Mouse (Mus musculus) left cerebral cortex, postnatal 25 days (tissue): Measurements from ENCODE around the gene Xrcc5. TPM values are rescaled to one million over a fixed set of nuclear protein-coding genes. Genes with fewer than 3 reads are reported as not detected.

Experiments
- DNase-seq, 2 experiments: peaks; one replicate each; pipeline ENCODE4 v3.0.0; 2022; ENCODE audit warnings: low spot score in 2 of 2, mixed read lengths in 1 of 2
- intact Hi-C: fragments of 180-260 bp; cut with DNase I; formaldehyde crosslinking; loops from one replicate; pipeline ENCODE4 v1.15.1; 2025
- total RNA-seq, 2 experiments: library from RNA; stranded (reverse); gene quantifications; 2 replicates each; pipeline ENCODE4 v1.2.3; 2021

The Xrcc5 gene
- total RNA-seq, 2 experiments from 2014 or later, result 12.7 to 15.2 TPM

- DNase-seq, result no peak
- intact Hi-C loops, result no loop called here
Observed at GRCm38 (mm10) chr1:72312701-72313398, 5.6 kb downstream of the Xrcc5 start.

DNA sequence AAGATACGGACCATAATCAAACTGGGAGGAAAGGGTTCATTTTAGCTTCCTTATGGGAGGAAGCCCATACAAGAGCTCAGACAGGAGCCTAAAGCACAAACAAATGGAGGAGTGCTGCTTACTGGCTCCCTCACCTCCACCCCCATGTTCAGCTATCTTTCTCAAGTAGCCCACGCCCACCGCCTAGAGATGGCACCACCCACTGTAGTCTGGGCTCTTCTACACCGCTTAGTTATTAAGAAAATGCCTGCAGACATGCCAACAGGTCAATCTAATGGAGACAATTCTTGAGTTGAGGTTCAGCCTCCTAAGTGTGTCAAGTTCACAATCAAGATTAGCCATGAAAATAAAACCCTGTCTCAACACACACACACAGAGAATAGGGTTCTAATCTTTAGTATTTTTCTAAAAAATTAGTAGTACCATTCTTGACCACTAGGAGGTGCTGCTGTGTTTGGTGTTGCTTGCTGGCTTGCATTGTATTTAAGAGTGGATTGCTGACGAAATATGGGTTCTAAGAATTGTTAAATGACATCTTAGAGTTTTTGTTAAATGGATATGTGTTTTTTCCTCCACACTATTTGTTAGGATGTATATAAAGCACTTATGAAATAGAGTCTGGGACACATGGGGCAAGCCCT is 6.3 kb downstream of the Xrcc5 start:
- peak in 1 of 2 experiments; percentile 46 for DNase-seq
- intact Hi-C loops, result no loop called here

GRCm38 (mm10) chr1:72315447-72315846 is 8.2 kb downstream of the Xrcc5 start:
- DNase-seq, result no peak
- intact Hi-C loops, result no loop called here

- intact Hi-C loops, result no loop called here
Observed at GRCm38 (mm10) chr1:72316409-72316808, 9.2 kb downstream of the Xrcc5 start.

DNA sequence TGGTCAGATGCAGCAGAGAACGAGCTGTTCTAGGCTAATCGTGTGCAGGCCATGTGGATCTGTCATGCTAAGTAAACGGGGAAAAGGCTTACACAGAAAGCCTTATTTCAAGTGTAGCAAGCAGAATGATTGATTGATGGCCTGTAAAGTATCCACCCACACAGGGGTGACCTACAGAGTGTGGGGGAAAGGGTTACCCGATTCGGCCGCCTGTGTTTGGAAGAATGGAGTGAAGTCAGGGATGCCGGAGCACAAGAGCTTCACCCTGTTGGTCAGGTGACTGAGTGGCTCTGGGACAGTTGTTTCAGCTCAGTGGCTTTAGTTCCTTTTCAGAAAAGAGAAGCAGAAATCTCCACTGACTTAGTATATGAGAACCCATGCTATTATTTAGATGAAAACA is 9.7 kb downstream of the Xrcc5 start:
- DNase-seq, result no peak
- intact Hi-C loops, result no loop called here

More at GRCm38 (mm10) chr1:72316409-72316808, 9.2 kb downstream of the Xrcc5 start:
- no peak for DNase-seq

DNA sequence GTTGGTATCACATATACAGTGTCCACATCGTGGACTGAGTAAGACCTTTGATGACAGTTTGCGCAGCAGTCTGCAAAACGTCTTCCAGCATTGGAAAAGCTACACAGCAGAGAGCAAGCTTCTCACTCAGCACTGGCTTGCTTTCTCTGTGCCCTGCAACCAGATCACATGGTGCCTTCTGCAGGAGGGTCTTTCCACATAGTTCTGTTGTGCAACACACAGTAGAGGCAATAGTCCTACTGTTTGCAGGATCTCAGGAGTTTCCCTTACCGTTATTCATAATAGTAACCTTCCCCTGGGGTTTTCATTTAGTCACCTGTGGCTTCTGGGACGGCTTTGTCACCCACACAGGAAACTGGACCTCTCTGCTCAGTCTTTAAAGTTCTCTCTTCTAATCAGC is 13.5 kb downstream of the Xrcc5 start:
- DNase-seq, result no peak
- intact Hi-C loops, result no loop called here

GRCm38 (mm10) chr1:72323248-72323647 is 16.0 kb downstream of the Xrcc5 start:
- intact Hi-C loops, result no loop called here
- DNase-seq, result no peak

- intact Hi-C loops, result no loop called here
- no peak for DNase-seq
Observed at GRCm38 (mm10) chr1:72326162-72326821, 19.1 kb downstream of the Xrcc5 start.

GRCm38 (mm10) chr1:72334807-72335206 is 27.6 kb downstream of the Xrcc5 start:
- DNase-seq, result no peak
- intact Hi-C loops, result no loop called here

DNA sequence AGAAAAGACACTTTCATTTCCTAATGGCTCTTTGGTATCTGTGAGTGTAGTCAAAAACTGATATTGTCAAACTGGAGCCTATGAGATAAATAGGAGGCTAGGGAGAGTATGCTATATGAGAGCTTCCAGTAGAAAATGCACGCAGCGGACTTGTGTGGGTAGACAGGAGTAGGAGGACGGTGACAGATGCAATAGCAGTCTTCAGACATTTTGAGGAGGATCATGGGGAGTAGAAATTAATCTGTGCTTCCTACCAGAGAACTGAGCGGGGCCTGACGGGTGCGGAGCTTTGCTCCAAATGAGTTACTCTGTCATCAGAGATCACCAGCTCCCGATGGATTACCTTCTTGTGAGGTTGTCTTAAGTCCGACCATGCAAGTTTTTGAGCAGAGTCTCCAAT is 29.6 kb downstream of the Xrcc5 start:
- peak; percentile 20 to 76 for DNase-seq
- intact Hi-C loops, result no loop called here

- DNase-seq, result no peak
- intact Hi-C loops, result no loop called here
Observed at GRCm38 (mm10) chr1:72338341-72338740, 31.1 kb downstream of the Xrcc5 start.

- no peak for DNase-seq
- intact Hi-C loops, result no loop called here
Observed at GRCm38 (mm10) chr1:72347873-72348272, 40.7 kb downstream of the Xrcc5 start.

- intact Hi-C loops, result no loop called here
- peak in 1 of 2 experiments; percentile 8 for DNase-seq
Observed at GRCm38 (mm10) chr1:72354856-72355255, 47.6 kb downstream of the Xrcc5 start.

DNA sequence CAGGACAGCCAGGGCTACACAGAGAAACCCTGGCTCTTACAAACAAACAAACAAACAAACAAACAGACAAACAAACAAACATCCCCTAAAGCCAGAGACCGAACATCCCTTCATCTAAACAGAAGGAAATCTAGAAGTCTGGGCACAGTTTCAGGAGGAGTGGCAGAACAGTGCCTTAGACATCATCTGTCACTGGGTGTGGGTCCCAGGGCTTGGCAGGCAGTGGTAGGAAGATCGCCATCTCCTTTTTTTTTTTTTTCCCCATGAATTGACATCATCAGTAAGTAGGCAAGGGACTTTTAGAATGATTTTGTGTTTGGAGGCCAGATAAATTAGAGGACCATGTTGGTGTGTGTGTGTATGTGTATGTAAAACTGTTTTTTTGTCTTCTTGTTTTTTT is 51.0 kb downstream of the Xrcc5 start:
- intact Hi-C loops, result no loop called here
- no peak for DNase-seq

DNA sequence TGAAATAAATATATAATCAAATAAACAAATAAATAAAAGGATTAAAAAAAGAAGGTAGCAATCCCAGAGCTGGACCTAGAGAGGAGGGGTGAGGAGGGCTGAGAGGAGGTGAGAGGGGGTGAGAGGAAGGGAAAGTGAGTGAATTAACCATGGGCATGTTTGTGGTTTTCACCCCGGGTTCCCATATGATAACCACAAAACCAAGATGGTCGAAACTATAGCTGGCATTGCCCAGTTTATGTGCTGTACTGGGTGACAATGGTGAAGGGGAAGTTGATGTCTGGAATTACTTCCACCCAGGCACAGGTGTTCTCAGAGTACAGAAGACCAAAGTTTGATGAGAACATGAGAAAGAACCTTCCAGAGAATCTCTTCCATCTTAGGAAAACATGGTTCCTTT is 52.2 kb downstream of the Xrcc5 start:
- intact Hi-C loops, result no loop called here
- no peak for DNase-seq

GRCm38 (mm10) chr1:72360809-72361208 is 53.6 kb downstream of the Xrcc5 start:
- no peak for DNase-seq
- intact Hi-C loops, result no loop called here

- intact Hi-C loops, result no loop called here
- peak in 1 of 2 experiments; percentile 17 for DNase-seq
Observed at GRCm38 (mm10) chr1:72364661-72365060, 57.4 kb downstream of the Xrcc5 start.

DNA sequence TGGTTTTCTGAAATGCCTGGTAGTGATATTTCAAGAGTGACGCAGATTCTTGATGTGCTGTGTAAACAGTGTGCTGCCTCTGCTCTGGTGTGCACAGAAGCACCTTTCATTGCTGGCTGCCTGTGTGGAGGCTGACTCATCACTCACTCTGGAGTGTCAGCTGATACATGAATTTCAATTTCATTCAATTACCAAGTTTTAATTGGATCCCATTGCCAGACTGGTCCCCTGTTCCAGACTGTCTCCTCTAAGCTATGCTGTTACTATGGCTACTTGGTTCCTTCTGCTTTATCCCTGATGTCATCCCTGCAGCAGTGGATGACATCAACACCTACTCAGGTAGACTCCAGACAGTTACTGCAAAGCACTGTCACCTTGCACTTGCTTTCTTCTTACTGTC is 65.3 kb downstream of the Xrcc5 start:
- peak; percentile 27 to 65 for DNase-seq
- intact Hi-C loops, result no loop called here

DNA sequence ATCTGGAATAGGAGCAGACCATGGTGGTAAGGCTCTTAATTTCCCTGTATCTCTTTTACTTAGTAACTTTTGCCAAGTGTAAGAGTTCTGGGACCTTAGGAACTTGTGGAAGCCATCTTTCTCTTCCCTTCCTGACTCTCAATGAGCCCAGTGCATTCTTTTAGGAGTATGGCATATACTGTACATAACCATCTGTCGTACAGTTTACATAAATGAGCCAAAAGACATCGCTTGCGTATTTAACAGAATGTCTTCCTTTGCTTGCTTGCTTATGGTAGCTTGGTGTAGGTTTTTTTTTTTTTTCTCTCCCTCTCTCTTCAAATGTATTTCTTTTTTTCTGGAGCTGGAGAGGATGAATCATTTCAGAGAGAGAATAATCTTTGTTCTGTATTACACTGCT is 65.7 kb downstream of the Xrcc5 start:
- DNase-seq, result peak in 1 of 2 experiments; percentile 35
- intact Hi-C loops, result no loop called here

DNA sequence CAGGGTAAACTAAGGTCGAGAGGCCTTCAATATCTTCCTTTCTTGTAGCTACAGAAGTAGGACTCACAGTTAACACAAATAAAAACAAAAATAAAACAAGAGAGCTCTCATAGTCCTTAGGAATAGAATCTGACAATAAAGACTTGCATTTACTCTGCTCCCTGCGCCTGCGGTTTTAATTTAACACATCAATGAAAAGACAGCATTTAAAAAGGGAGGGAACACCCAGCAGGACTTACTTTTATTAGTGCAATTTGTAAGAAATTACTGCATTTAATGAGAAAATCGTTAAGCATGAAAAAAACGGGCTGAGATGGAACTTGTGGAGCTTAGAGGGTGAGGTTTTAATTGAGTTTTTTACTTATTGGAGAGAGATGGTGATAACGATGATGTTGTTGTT is 66.4 kb downstream of the Xrcc5 start:
- intact Hi-C loops, result no loop called here
- DNase-seq, result no peak

DNA sequence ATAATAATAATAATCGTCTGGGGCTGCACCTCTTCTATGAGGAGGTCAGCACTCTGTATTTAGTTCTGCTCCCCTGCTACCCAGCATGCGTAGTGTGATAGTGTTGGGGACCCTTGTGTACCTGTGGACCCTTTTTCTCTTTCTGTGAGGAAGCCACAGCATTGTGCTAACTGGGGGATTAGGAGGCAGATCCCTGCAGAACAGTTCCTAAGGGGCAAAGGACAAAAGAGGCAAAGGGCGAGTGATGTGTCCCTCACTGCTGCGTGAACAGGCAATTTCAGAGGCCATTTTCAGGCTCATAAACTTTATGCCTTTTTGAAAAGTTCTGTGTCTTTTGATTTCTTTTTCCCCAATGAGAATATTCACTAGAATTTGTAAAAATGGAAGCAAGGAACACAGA is 66.8 kb downstream of the Xrcc5 start:
- intact Hi-C loops, result no loop called here
- DNase-seq, result no peak
